Mouse (Mus musculus): Measurements from ENCODE around the gene Cacna1g. TPM values are rescaled to one million over a fixed set of nuclear protein-coding genes. Genes with fewer than 3 reads are reported as not detected.
"Not testable (repeated sequence)": the region's sequence is repeated elsewhere in the genome, so short reads cannot be mapped to it uniquely, and the experiment has no call there.

The Cacna1g gene
- polyA plus RNA-seq, 1 experiment from 2014 or later: 5.2 TPM

DNA sequence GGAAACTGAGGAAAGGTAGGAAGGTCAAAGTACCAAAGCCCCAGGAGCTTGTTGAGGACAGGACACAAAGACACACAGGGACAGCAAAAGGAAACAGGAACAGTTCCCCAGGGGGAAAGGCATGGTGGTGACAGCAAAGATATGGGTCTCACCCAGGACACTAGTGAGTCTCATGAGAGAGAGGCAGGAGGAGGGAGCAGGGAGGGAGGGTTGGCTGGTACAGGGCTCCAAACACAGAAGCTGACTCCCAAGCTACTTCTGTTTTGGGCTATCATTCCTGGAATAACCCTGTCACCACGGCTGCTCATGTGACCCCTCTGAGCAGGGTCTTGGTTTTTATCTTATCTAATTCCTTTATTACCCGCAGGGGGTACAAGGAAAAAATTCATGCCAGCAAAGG is 61.4 kb downstream of the Cacna1g start:
- no peak overlapping the region for H3K4me2 ChIP-seq (replicated peaks)
- H3K27me3 ChIP-seq (replicated peaks): no peaks in the 10 kb centered on the region
- H3K4me1 ChIP-seq (replicated peaks): peaks cover 32% of the 10 kb centered on the region
- H3K9me3 ChIP-seq: no peaks in the 10 kb centered on the region
- 31% methylated on average over 2 of the region's 2 CpGs for WGBS
- H3K4me3 ChIP-seq (replicated peaks): no peak overlapping the region
- H3K36me3 ChIP-seq: peaks cover 5% of the 10 kb centered on the region; the same call in 1 of the 2 replicates
- H3K27ac ChIP-seq: no peak overlapping the region
- no peak for ATAC-seq
- H3K9ac ChIP-seq: no peak overlapping the region

DNA sequence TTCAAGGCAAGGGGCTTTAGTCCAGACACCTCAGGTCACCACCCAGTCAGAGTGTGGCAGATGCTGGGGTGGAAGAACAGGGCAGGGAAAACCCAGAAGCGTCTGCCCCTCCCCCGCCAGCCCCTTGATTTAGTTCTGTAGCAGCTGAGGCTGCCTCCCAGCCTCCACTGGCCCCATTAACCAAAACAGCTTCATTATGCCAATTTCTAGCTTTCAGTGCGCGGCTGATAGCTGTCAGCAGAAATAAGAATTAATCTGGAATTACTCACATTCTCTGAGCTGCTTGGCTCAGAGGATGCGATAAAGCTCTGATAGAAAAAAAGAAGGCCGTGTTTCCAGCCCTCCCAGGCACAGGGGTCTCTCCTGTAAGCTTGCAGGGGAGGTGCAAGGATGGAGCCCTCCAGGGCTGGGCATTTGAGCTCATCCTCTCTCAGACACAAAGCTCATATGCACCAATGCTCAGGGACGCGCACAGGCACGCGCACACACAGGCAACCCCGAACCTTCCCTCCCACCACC is 66.1 kb downstream of the Cacna1g start:
- H3K36me3 ChIP-seq: peaks cover 5% of the 10 kb centered on the region; the same call in 1 of the 2 replicates
- ATAC-seq: no peak
- peaks cover 25% of the 10 kb centered on the region for H3K4me1 ChIP-seq (replicated peaks)
- H3K4me2 ChIP-seq (replicated peaks): no peak overlapping the region
- no peak overlapping the region for H3K4me3 ChIP-seq (replicated peaks)
- peak overlapping the region; percentile 9; the same call in 1 of the 2 replicates for H3K27ac ChIP-seq
- no peak overlapping the region for H3K9ac ChIP-seq
- H3K27me3 ChIP-seq (replicated peaks): no peaks in the 10 kb centered on the region
- H3K9me3 ChIP-seq: no peaks in the 10 kb centered on the region
- WGBS: 50% methylated on average over 11 of the region's 11 CpGs

DNA sequence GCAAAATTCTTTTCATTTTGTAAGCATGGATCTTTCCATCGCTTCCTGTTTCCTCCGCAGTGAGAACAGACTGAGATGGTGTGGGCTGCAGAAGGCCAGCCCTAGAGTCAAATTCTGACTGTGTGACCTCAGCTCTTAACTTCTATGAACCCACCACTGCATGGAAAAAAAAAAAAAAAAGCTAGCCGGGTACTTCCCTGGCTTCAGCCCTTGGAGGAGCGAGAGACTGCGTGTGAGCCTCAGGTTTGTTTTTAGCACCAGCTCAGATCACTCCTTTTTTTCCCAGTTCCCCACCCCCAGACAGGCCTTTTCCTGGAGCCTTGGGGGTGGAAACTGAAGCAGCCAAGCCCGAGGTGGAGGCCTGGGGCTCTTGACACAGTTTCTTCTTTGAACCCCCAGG is 68.7 kb downstream of the Cacna1g start:
- Histone ChIP-seq H3K4me2 (replicated peaks) (no peak overlapping the region), H3K27ac (no peak overlapping the region), H3K36me3 (no peaks in the 10 kb centered on the region), H3K4me3 (replicated peaks) (no peak overlapping the region), H3K4me1 (replicated peaks) (peaks cover 22% of the 10 kb centered on the region), H3K9me3 (no peaks in the 10 kb centered on the region), H3K27me3 (replicated peaks) (no peaks in the 10 kb centered on the region), H3K9ac (no peak overlapping the region)
- WGBS: 47% methylated on average over 6 of the region's 6 CpGs
- no peak for ATAC-seq

DNA sequence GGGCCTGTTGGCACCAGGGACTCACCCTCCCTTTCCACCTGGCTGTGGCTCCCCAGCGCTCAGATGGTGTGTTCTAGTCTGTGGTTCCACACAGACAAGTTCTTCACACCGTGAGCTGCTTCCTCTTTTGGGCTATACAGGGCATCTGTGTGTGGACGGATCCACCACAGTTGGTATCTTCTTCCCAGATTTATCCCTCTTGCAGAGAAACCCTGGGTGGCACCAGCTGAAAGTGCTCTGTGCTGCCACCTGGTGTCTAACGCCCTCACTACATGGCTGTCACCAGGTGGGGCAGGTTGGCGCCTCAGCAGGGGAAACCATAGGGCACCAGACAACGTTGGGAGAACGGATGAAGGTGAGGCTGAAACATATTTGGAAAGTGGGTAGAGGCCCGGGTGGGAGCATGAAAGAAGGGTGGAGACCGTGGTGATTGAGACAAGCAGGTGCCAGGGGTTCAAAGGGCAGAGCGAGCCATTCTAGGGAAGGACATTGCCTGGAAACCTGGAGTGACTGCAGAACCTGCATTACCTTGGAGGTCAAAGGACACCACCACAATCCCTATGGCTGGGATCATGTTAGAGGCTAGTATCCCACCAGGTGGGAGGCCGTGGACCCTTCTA is 69.2 kb downstream of the Cacna1g start:
- ATAC-seq: peak; percentile 83
- peaks cover 22% of the 10 kb centered on the region for H3K4me1 ChIP-seq (replicated peaks)
- no peaks in the 10 kb centered on the region for H3K27me3 ChIP-seq (replicated peaks)
- no peak overlapping the region for H3K4me3 ChIP-seq (replicated peaks)
- no peak overlapping the region for H3K27ac ChIP-seq
- H3K36me3 ChIP-seq: no peaks in the 10 kb centered on the region
- H3K4me2 ChIP-seq (replicated peaks): no peak overlapping the region
- H3K9ac ChIP-seq: no peak overlapping the region
- no peaks in the 10 kb centered on the region for H3K9me3 ChIP-seq
- 21% methylated on average over 11 of the region's 11 CpGs for WGBS

DNA sequence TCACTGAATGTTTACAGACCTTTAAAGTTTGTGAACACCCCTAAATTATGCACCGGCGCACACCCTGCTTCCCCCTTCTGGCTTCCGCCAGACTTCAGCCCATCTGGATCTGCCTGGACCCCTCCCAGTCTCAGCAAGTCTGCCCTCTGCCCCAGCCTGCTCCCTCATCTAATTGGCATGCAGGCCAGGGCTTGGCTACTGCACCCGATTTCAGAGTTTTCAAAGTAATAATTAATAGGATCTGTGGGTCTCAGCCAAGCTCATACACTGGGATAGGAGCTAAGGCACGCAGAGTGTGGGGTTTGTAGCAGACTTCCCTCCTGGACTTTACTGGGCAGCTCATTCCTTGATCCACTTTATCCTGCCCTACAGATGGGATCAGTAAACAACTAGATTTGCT is 69.8 kb downstream of the Cacna1g start:
- Histone ChIP-seq H3K9me3 (no peaks in the 10 kb centered on the region), H3K36me3 (no peaks in the 10 kb centered on the region), H3K27me3 (replicated peaks) (no peaks in the 10 kb centered on the region), H3K4me1 (replicated peaks) (peaks cover 17% of the 10 kb centered on the region), H3K4me2 (replicated peaks) (no peak overlapping the region), H3K27ac (no peak overlapping the region), H3K4me3 (replicated peaks) (no peak overlapping the region), H3K9ac (no peak overlapping the region)
- 45% methylated on average over 5 of the region's 5 CpGs for WGBS
- peak; percentile 60; the same call in 1 of the 2 replicates for ATAC-seq

DNA sequence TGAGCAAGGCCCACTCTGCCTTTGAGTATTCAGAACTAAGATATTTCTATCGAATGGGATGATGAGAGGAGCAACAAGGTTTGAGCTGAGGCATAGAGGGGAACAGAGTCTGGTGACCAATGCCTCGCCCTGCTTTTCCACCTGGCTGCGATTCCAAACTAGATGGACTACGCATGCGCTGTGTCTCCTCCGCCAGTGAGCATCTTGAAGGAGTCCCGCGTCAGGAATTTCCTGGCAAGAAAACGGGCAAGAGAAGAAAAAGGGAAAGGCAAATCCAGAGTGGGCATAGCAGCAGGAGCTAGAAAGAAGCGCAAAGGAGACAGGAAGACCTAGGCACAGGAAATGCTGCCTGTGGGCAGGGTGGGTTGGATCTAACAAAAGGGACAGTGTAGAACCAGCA is 70.2 kb downstream of the Cacna1g start:
- Histone ChIP-seq H3K27ac (no peak overlapping the region), H3K9me3 (no peaks in the 10 kb centered on the region), H3K4me1 (replicated peaks) (peaks cover 17% of the 10 kb centered on the region), H3K4me3 (replicated peaks) (no peak overlapping the region), H3K9ac (no peak overlapping the region), H3K4me2 (replicated peaks) (no peak overlapping the region), H3K27me3 (replicated peaks) (no peaks in the 10 kb centered on the region), H3K36me3 (no peaks in the 10 kb centered on the region)
- ATAC-seq: no peak
- 85% methylated on average over 10 of the region's 10 CpGs for WGBS

DNA sequence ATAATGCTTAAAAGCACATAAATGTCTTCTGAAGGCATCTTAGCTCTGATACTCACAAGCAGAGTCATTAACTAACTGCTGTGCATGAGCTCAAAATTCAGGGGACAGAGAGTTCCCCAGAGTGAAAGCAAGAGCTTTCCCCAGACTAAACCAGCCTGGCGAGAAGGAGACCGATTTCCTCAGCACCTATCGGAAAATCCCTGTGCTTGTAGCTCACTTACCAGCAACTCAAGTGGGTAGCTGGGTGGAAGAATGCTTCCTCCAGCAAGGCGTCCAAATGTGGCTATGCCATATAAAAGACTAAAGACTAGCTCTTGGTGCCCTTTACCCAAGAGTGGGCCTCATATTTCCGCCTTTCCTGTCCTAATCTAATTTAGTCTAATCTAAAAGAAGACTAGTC is 71.3 kb downstream of the Cacna1g start:
- 85% methylated on average over 5 of the region's 5 CpGs for WGBS
- no peak for ATAC-seq
- H3K4me3 ChIP-seq (replicated peaks): no peak overlapping the region
- peaks cover 13% of the 10 kb centered on the region for H3K4me1 ChIP-seq (replicated peaks)
- H3K4me2 ChIP-seq (replicated peaks): no peak overlapping the region
- H3K9me3 ChIP-seq: no peaks in the 10 kb centered on the region
- no peaks in the 10 kb centered on the region for H3K27me3 ChIP-seq (replicated peaks)
- H3K9ac ChIP-seq: no peak overlapping the region
- no peak overlapping the region for H3K27ac ChIP-seq
- H3K36me3 ChIP-seq: no peaks in the 10 kb centered on the region

DNA sequence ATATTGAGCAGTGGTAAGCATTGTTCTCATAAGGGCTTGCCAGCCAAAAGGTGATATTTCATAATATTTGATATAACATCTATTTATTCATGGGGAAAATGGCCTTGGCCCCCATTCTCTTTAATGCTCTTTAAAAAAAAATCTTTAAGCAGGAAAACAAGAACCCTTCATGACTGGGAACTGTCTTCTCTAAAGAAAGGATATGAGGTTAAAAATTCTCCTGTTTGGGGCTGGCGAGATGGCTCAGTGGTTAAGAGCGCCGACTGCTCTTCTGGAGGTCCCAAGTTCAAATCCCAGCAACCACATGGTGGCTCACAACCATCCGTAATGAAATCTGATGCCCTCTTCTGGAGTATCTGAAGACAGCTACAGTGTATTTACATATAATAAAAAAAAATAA is 72.0 kb downstream of the Cacna1g start:
- H3K9me3 ChIP-seq; H3K36me3 ChIP-seq; H3K27me3 ChIP-seq (replicated peaks); H3K27ac ChIP-seq; H3K4me3 ChIP-seq (replicated peaks); H3K4me2 ChIP-seq (replicated peaks); ATAC-seq; H3K9ac ChIP-seq: not testable (repeated sequence)
- H3K4me1 ChIP-seq (replicated peaks): peaks cover 12% of the 10 kb centered on the region
- 87% methylated on average over 4 of the region's 4 CpGs for WGBS

DNA sequence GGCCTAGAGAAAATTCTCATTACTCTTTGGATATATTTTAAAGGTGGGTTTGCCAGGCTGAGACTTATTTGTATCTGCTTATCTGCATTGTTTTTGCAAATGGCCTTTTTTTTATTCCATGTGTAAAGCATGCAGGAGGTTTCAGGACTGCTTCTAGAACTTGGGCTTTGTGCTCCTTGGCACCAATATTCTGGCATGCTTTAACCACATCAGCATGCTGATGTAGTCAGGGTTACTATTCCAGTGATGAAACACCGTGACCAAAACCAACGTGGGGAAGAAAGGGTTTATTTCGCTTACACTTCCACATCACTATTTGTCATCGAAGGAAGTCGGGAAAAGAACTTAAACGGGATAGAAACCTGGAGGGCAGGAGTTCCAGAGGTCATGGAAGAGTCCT is 73.0 kb downstream of the Cacna1g start:
- no peak for ATAC-seq
- peaks cover 12% of the 10 kb centered on the region for H3K4me1 ChIP-seq (replicated peaks)
- no peaks in the 10 kb centered on the region for H3K27me3 ChIP-seq (replicated peaks)
- no peaks in the 10 kb centered on the region for H3K9me3 ChIP-seq
- no peak overlapping the region for H3K9ac ChIP-seq
- H3K27ac ChIP-seq: no peak overlapping the region
- no peak overlapping the region for H3K4me2 ChIP-seq (replicated peaks)
- 71% methylated on average over 6 of the region's 6 CpGs for WGBS
- H3K36me3 ChIP-seq: no peaks in the 10 kb centered on the region
- H3K4me3 ChIP-seq (replicated peaks): no peak overlapping the region

DNA sequence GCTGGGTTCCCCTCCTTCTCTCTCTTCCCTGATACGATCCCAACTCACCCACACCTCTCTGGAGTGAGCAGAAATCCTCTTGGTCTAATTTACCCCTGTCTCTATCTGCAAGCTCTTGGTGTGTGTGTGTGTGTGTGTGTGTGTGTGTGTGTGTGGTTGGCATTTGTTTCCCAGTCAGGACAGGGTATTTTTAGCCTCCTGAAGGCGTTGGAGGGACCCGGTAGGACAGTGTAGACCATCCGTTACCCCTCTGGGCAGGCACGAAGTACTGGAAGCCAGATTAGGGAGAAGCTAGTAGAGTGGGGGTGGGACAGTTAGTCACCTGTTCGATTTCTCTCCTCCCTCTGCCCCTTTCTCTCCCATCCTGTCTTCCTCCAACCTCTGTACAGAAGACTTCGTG is 79.9 kb downstream of the Cacna1g start:
- 86% methylated on average over 7 of the region's 7 CpGs for WGBS

DNA sequence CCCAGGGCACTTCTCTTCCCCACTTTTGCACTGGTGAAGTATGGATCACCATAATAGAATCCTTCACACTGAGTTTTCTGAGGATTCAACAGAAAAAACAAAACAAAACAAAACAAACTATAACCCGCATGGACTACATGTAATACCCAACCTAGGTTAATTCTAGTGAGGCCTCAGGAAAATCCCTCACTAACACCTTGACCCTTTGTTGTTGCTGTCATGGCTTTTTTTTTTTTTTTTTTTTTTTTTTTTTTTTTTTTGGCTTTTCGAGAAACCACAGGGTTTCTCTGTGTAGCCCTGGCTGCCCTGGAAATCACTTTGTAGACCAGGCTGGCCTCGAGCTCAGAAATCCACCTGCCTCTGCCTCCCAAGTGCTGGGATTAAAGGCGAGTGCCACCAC is 80.5 kb downstream of the Cacna1g start:
- not testable (repeated sequence) for H3K4me2 ChIP-seq (replicated peaks); H3K36me3 ChIP-seq; ATAC-seq; H3K9ac ChIP-seq; H3K27me3 ChIP-seq (replicated peaks); H3K27ac ChIP-seq; H3K9me3 ChIP-seq; H3K4me3 ChIP-seq (replicated peaks)
- peaks cover 17% of the 10 kb centered on the region for H3K4me1 ChIP-seq (replicated peaks)
- WGBS: 85% methylated on average over 4 of the region's 4 CpGs

More for the DNA sequence above, 79.9 kb downstream of the Cacna1g start:
- Histone ChIP-seq H3K36me3 (no peaks in the 10 kb centered on the region), H3K27me3 (replicated peaks) (0 out of 2 replicates have a peak, but pooled peaks cover 5% of the 10 kb centered on the region), H3K9ac (no peak overlapping the region), H3K4me2 (replicated peaks) (no peak overlapping the region), H3K4me3 (replicated peaks) (no peak overlapping the region), H3K4me1 (replicated peaks) (peaks cover 17% of the 10 kb centered on the region), H3K27ac (no peak overlapping the region), H3K9me3 (no peaks in the 10 kb centered on the region)
- no peak for ATAC-seq

DNA sequence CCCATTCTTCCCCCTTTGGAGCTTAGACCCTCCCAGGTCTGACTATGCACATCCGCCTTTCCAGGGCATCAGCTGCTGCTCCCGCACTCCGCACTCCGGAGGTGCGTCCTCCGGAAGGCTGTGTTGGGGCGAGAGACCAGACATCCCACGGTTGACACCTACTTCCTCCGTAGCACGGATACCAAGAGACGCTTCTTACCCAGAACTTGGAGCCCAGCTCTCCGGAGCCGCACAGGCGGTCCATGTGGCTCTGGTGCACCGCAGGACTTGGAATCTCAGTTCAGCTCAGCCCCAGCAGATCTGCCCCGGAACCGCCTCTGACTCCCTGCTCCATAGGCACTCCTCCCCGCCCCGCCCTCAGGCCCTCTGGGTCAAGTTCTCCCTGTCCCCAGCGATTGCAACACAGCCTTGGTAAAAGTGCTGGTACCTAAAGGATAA is 81.3 kb downstream of the Cacna1g start, which contains the start of gene Abcc3:
Abcc3 (minus strand) TSS at position 326 of the 438 bp plus-strand sequence.
- Histone ChIP-seq H3K27ac (no peak within 1 kb of the TSS), H3K4me1 (replicated peaks) (peaks cover 17% of the 10 kb centered on the region), H3K36me3 (no peaks in the 10 kb centered on the region), H3K9ac (peak within 1 kb of the TSS; percentile 23; the same call in 1 of the 2 replicates), H3K4me3 (replicated peaks) (peak within 1 kb of the TSS; percentile 31), H3K27me3 (replicated peaks) (0 out of 2 replicates have a peak, but pooled peaks cover 5% of the 10 kb centered on the region), H3K9me3 (no peaks in the 10 kb centered on the region), H3K4me2 (replicated peaks) (peak within 1 kb of the TSS; percentile 76)
- WGBS: 6% methylated on average over 20 of the region's 20 CpGs
- ATAC-seq: peak; percentile 73

DNA sequence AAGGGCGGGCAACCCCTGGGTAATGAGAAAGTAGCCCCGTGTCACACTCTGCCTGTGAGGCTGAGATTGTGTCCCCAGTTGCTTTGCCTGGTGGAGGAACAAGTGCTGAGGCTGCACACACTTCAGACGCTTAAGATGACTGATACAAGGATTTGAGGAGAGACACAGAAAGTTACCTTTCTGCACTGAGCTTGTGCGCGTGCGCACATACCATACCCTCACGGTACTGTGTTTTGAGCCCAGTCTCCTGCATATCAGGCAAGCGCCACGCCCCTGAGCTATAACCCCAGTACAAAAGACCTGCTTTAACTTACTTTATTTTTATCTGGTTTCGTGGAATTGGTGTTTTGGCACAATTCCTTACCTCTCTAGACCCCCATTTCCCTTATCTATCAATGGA is 82.3 kb downstream of the Cacna1g start:
- H3K4me2 ChIP-seq (replicated peaks): no peak overlapping the region
- no peak overlapping the region for H3K4me3 ChIP-seq (replicated peaks)
- 80% methylated on average over 10 of the region's 10 CpGs for WGBS
- peaks cover 17% of the 10 kb centered on the region for H3K4me1 ChIP-seq (replicated peaks)
- H3K27ac ChIP-seq: no peak overlapping the region
- H3K9me3 ChIP-seq: no peaks in the 10 kb centered on the region
- 0 out of 2 replicates have a peak, but pooled peaks cover 5% of the 10 kb centered on the region for H3K27me3 ChIP-seq (replicated peaks)
- no peak overlapping the region for H3K9ac ChIP-seq
- H3K36me3 ChIP-seq: no peaks in the 10 kb centered on the region
- no peak for ATAC-seq
